Mouse (Mus musculus) layer of hippocampus, postnatal 10 days (tissue): Measurements from ENCODE around the gene Ifitm10. TPM values are rescaled to one million over a fixed set of nuclear protein-coding genes. Genes with fewer than 3 reads are reported as not detected.
"Not testable (repeated sequence)": the region's sequence is repeated elsewhere in the genome, so short reads cannot be mapped to it uniquely, and the experiment has no call there.

Source experiments
- DNase-seq, 2 experiments: peaks; one replicate each; pipeline ENCODE4 v3.0.0; 2021; ENCODE audit warnings: low spot score in 2 of 2
- total RNA-seq, 2 experiments: library from RNA; stranded (reverse); gene quantifications; 2 replicates each; pipeline ENCODE4 v1.2.3; 2021

Gene Ifitm10
- total RNA-seq, 2 experiments from 2014 or later = 21.0 to 24.6 TPM

GRCm38 (mm10) chr7:142368856-142369255, 4.7 kb downstream of the Ifitm10 start:
- peak; percentile 50 to 60 for DNase-seq

GRCm38 (mm10) chr7:142363107-142363506, 10.4 kb downstream of the Ifitm10 start:
- DNase-seq = no peak

GRCm38 (mm10) chr7:142360743-142361142, 12.8 kb downstream of the Ifitm10 start:
- no peak for DNase-seq

- no peak for DNase-seq
Measured at GRCm38 (mm10) chr7:142359129-142359528, 14.4 kb downstream of the Ifitm10 start.

GRCm38 (mm10) chr7:142357566-142357965, 16.0 kb downstream of the Ifitm10 start:
- DNase-seq = no peak

GRCm38 (mm10) chr7:142354661-142355233, 18.8 kb downstream of the Ifitm10 start:
- no peak for DNase-seq

GRCm38 (mm10) chr7:142353854-142354253, 19.7 kb downstream of the Ifitm10 start:
- DNase-seq = no peak

GRCm38 (mm10) chr7:142351569-142351968, 22.0 kb downstream of the Ifitm10 start:
- no peak for DNase-seq

GRCm38 (mm10) chr7:142349308-142349961, 24.1 kb downstream of the Ifitm10 start:
- DNase-seq = peak in 1 of 2 experiments; percentile 40

GRCm38 (mm10) chr7:142347542-142347941, 26.0 kb downstream of the Ifitm10 start:
- DNase-seq = no peak

GRCm38 (mm10) chr7:142342247-142342640, 31.3 kb downstream of the Ifitm10 start:
- DNase-seq = no peak

GRCm38 (mm10) chr7:142341564-142342246, 31.8 kb downstream of the Ifitm10 start:
- no peak for DNase-seq

GRCm38 (mm10) chr7:142340269-142340970, 33.1 kb downstream of the Ifitm10 start:
- no peak for DNase-seq

- peak; percentile 63 to 70 for DNase-seq
Measured at GRCm38 (mm10) chr7:142335151-142335550, 38.4 kb downstream of the Ifitm10 start.

GRCm38 (mm10) chr7:142334246-142334645, 39.3 kb downstream of the Ifitm10 start:
- DNase-seq = peak; percentile 94

- DNase-seq = not testable (repeated sequence)
Measured at GRCm38 (mm10) chr7:142332741-142333140, 40.8 kb downstream of the Ifitm10 start.

- DNase-seq = no peak
Measured at GRCm38 (mm10) chr7:142331281-142331680, 42.3 kb downstream of the Ifitm10 start.

- DNase-seq = no peak
Measured at GRCm38 (mm10) chr7:142330271-142330724, 43.3 kb downstream of the Ifitm10 start.

- no peak for DNase-seq
Measured at GRCm38 (mm10) chr7:142328507-142328906, 45.0 kb downstream of the Ifitm10 start.

- DNase-seq = no peak
Measured at GRCm38 (mm10) chr7:142326714-142327445, 46.7 kb downstream of the Ifitm10 start.
